Comparison of ENCODE assay signal across 9 mouse cellular contexts in genomic region chr6:116632129-116632528, GRCm38 (mm10). TPM values are rescaled to one million over a fixed set of nuclear protein-coding genes. Genes with fewer than 3 reads are reported as not detected.
DNase-seq lines count a peak whose midpoint lies in the region; ATAC-seq lines count a peak whose summit lies in the region.
"Had no signal": no experiment of that assay in that cellular context is flagged by ENCODE, and none has a peak within 500 bp of the region (broad histone marks: within the 10 kb centered on the region; RNA-seq: fewer than 3 reads in every experiment).

No protein-coding gene starts in this region.

- ATAC-seq in midbrain, embryonic 13.5 days: no peak
- ATAC-seq in liver, embryonic 11.5 days (replicated peaks; ENCODE audit: low FRiP score): no peak

- H3K36me3 ChIP-seq in midbrain, embryonic 10.5 days: peaks cover 27% of the 10 kb centered on the region
- peaks cover 3% of the 10 kb centered on the region; the same call in 1 of the 2 replicates for H3K36me3 ChIP-seq in midbrain, embryonic 13.5 days
- H3K36me3 ChIP-seq in liver, embryonic 11.5 days (ENCODE audit: control insufficient read depth, insufficient read depth, low read length): no peaks in the 10 kb centered on the region; the same call in 1 of the 2 replicates

- no peaks in the 10 kb centered on the region for H3K9me3 ChIP-seq in midbrain, embryonic 10.5 days (replicated peaks)
- no peaks in the 10 kb centered on the region for H3K9me3 ChIP-seq in midbrain, embryonic 13.5 days
- no peaks in the 10 kb centered on the region for H3K9me3 ChIP-seq in liver, embryonic 11.5 days (ENCODE audit: control insufficient read depth, low read length)
- H3K9me3 ChIP-seq: neural tube, embryonic 12.5 days had no signal

- no peak overlapping the region for H3K9ac ChIP-seq in midbrain, embryonic 13.5 days (replicated peaks)
- H3K9ac ChIP-seq in liver, embryonic 11.5 days (ENCODE audit: low read depth, low read length): no peak overlapping the region
- H3K9ac ChIP-seq: neural tube, embryonic 12.5 days had no signal

- no peaks in the 10 kb centered on the region for H3K27me3 ChIP-seq in midbrain, embryonic 10.5 days (ENCODE audit: low read depth, poor library complexity, severe bottlenecking)
- no peaks in the 10 kb centered on the region for H3K27me3 ChIP-seq in midbrain, embryonic 13.5 days
- no peaks in the 10 kb centered on the region; the same call in 1 of the 2 replicates for H3K27me3 ChIP-seq in liver, embryonic 11.5 days (replicated peaks; ENCODE audit: control insufficient read depth, insufficient read depth, low read length)
- H3K27me3 ChIP-seq: neural tube, embryonic 12.5 days had no signal

- WGBS in midbrain, embryonic 10.5 days: 53% methylated on average over 1 of the region's 1 CpGs
- WGBS in midbrain, embryonic 13.5 days: 47% methylated on average over 1 of the region's 1 CpGs
- 40% methylated on average over 1 of the region's 1 CpGs for WGBS in liver, embryonic 11.5 days

- no peak overlapping the region for H3K4me2 ChIP-seq in midbrain, embryonic 13.5 days (replicated peaks)
- H3K4me2 ChIP-seq in liver, embryonic 11.5 days: no peak overlapping the region
- H3K4me2 ChIP-seq: neural tube, embryonic 12.5 days had no signal

- H3K27ac ChIP-seq in midbrain, embryonic 10.5 days (replicated peaks): no peak overlapping the region
- H3K27ac ChIP-seq in midbrain, embryonic 13.5 days: no peak overlapping the region
- H3K27ac ChIP-seq in liver, embryonic 11.5 days (ENCODE audit: low read depth, low read length): no peak overlapping the region
- H3K27ac ChIP-seq: neural tube, embryonic 12.5 days had no signal

- H3K4me3 ChIP-seq in midbrain, embryonic 10.5 days: no peak overlapping the region
- H3K4me3 ChIP-seq in midbrain, embryonic 13.5 days (replicated peaks): no peak overlapping the region
- H3K4me3 ChIP-seq in liver, embryonic 11.5 days (ENCODE audit: low read depth, low read length): no peak overlapping the region
- H3K4me3 ChIP-seq: neural tube, embryonic 12.5 days had no signal

- peaks cover 20% of the 10 kb centered on the region for H3K4me1 ChIP-seq in midbrain, embryonic 10.5 days
- H3K4me1 ChIP-seq in midbrain, embryonic 13.5 days (replicated peaks): peaks cover 16% of the 10 kb centered on the region
- H3K4me1 ChIP-seq in liver, embryonic 11.5 days (replicated peaks; ENCODE audit: control insufficient read depth, insufficient read depth, low read length): peaks cover 16% of the 10 kb centered on the region

- DNase-seq in midbrain, embryonic 10.5 days (ENCODE audit: low spot score): peak; percentile 54
- peak; percentile 79 for DNase-seq in adrenal gland, adult 18-20 months (ENCODE audit: low spot score in 2 of 2)
- peak; percentile 77 for DNase-seq in embryo, embryonic 10.5 days (ENCODE audit: low spot score)
- peak; percentile 76 to 91 for DNase-seq in kidney, adult 8-10 months
- peak; percentile 28 for DNase-seq in liver, embryonic 11.5 days (ENCODE audit: low spot score)
- peak; percentile 77 for DNase-seq in retina, postnatal 1 day
- peak; percentile 89 for DNase-seq in urinary bladder, postnatal 14 days (ENCODE audit: low spot score)

RNA-seq across cellular contexts. Expression of gene Zfp422, which starts 3.3 kb away (rescaled TPM):
- 308 and 322 TPM in 2 replicates for polyA plus RNA-seq in midbrain, embryonic 10.5 days (2016; fragmentation: Nextera tagmentation; extraction: Ambion mirVana)
- 237 and 241 TPM in 2 replicates for polyA plus RNA-seq in midbrain, embryonic 13.5 days (2015; fragmentation: Nextera tagmentation; extraction: Ambion mirVana)
- 10 to 100 TPM; 14.5 to 21.8 TPM for total RNA-seq in adrenal gland, adult 18-20 months (2021)
- 92.5 and 98.5 TPM in 2 replicates for polyA plus RNA-seq in liver, embryonic 11.5 days (2014; fragmentation: Nextera tagmentation; extraction: Ambion mirVana)

RNA-seq across cellular contexts. Expression of gene Depp1, which starts 18.3 kb away (rescaled TPM):
- 8.6 and 9.2 TPM in 2 replicates for polyA plus RNA-seq in midbrain, embryonic 10.5 days (2016; fragmentation: Nextera tagmentation; extraction: Ambion mirVana)
- 5.0 and 6.0 TPM in 2 replicates for polyA plus RNA-seq in midbrain, embryonic 13.5 days (2015; fragmentation: Nextera tagmentation; extraction: Ambion mirVana)
- 10 to 100 TPM; 10.1 to 23.1 TPM for total RNA-seq in adrenal gland, adult 18-20 months (2021)
- 5.3 and 6.1 TPM in 2 replicates for polyA plus RNA-seq in liver, embryonic 11.5 days (2014; fragmentation: Nextera tagmentation; extraction: Ambion mirVana)

RNA-seq across cellular contexts. Expression of gene Rassf4, which starts 41.6 kb away (rescaled TPM):
- 35.0 and 35.7 TPM in 2 replicates for polyA plus RNA-seq in midbrain, embryonic 10.5 days (2016; fragmentation: Nextera tagmentation; extraction: Ambion mirVana)
- polyA plus RNA-seq in midbrain, embryonic 13.5 days (2015; fragmentation: Nextera tagmentation; extraction: Ambion mirVana): 15.3 and 21.8 TPM in 2 replicates
- 1 to 10 TPM; 3.6 to 5.4 TPM for total RNA-seq in adrenal gland, adult 18-20 months (2021)
- 4.8 and 4.9 TPM in 2 replicates for polyA plus RNA-seq in liver, embryonic 11.5 days (2014; fragmentation: Nextera tagmentation; extraction: Ambion mirVana)

RNA-seq across cellular contexts. Expression of gene Olfr215, which starts 48.1 kb away (rescaled TPM):
- polyA plus RNA-seq in midbrain, embryonic 10.5 days (2016; fragmentation: Nextera tagmentation; extraction: Ambion mirVana): not detected in 2 replicates
- polyA plus RNA-seq in midbrain, embryonic 13.5 days (2015; fragmentation: Nextera tagmentation; extraction: Ambion mirVana): not detected in 2 replicates
- not detected for total RNA-seq in adrenal gland, adult 18-20 months (2021)
- not detected in 2 replicates for polyA plus RNA-seq in liver, embryonic 11.5 days (2014; fragmentation: Nextera tagmentation; extraction: Ambion mirVana)
- polyA plus RNA-seq: neural tube, embryonic 12.5 days had no signal

Comparison
In these comparisons a context has a peak if more than half of its experiments do, and no peak if none do; other contexts are left out.
1. DNase-seq: peak in every context shown above with its lines; median percentile 89 in urinary bladder, postnatal 14 days; 84 in kidney, adult 8-10 months; 79 in adrenal gland, adult 18-20 months; 77 in embryo, embryonic 10.5 days; 77 in retina, postnatal 1 day; 54 in midbrain, embryonic 10.5 days; 28 in liver, embryonic 11.5 days.